Mouse (Mus musculus) gastrocnemius, postnatal 36 days (tissue): Measurements from ENCODE around the gene Tas1r3. TPM values are rescaled to one million over a fixed set of nuclear protein-coding genes. Genes with fewer than 3 reads are reported as not detected.

Experiments used
- DNase-seq, 2 experiments: peaks; one replicate each; pipeline ENCODE4 v3.0.0; 2022
- intact Hi-C: fragments of 180-260 bp; cut with DNase I; formaldehyde crosslinking; loops from one replicate; pipeline ENCODE4 v1.15.1; 2025
- total RNA-seq, 2 experiments: library from RNA; stranded (reverse); gene quantifications; 2 replicates each; pipeline ENCODE4 v1.2.3; 2021

The Tas1r3 gene
- total RNA-seq, 2 experiments from 2014 or later, result 0.07 TPM; not detected in 1

DNA sequence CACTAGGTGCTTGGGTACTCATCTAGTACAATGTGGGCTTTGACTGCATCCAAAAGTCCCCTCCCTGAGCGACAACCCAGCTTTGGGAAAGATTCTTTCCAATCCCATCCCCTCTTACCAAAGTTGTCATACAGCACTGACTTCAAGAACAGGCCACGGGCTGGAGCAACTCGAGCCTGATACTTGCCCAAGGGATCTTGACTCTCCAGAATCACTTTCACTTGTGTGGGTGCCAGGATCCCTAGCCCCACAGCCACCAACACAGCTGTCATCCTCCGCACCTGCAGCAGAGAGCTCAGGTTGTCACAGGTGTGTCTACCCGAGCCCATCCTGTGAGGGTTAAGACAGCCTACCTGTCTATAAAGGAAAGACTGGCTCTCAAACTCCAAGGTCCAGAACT is 26.2 kb upstream of the Tas1r3 start:
- no peak for DNase-seq
- intact Hi-C loops, result no loop called here

- DNase-seq, result no peak
- intact Hi-C loops, result no loop called here
These were observed 25.0 kb upstream of the Tas1r3 start for GRCm38 (mm10) chr4:155888181-155888580.

DNA sequence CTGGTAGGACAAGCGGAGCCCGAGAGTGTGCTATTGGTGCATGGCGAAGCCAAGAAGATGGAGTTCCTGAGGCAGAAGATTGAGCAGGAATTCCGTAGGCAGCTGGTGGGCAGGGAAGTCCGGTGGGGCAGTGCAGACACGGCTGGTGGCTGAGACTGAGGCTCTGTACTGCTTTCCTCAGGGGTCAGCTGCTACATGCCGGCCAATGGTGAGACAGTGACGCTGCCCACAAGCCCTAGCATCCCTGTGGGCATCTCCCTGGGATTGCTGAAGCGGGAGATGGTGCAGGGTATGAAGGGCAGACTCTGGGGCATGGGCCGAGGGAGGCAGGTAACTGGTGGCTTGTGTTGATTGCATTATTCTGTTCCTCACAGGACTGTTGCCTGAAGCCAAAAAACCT is 24.5 kb upstream of the Tas1r3 start:
- no peak for DNase-seq
- intact Hi-C loops, result no loop called here

- no peak for DNase-seq
- intact Hi-C loops, result no loop called here
These were observed 23.2 kb upstream of the Tas1r3 start for GRCm38 (mm10) chr4:155886330-155886729.

- intact Hi-C loops, result no loop called here
- no peak for DNase-seq
These were observed 20.4 kb upstream of the Tas1r3 start for GRCm38 (mm10) chr4:155883587-155883986.

- intact Hi-C loops, result no loop called here
- DNase-seq, result no peak
These were observed 8.2 kb upstream of the Tas1r3 start for GRCm38 (mm10) chr4:155871404-155871803.

GRCm38 (mm10) chr4:155869317-155870033 is 6.3 kb upstream of the Tas1r3 start, which contains the start of the genes Cptp and Ints11:
Cptp (minus strand) TSS chr4:155869440.
Ints11 (plus strand) TSS chr4:155869546.
- peak; percentile 93 to 97 for DNase-seq
- intact Hi-C loops, result no loop called here

- intact Hi-C loops, result no loop called here
These were observed 5.6 kb upstream of the Tas1r3 start for GRCm38 (mm10) chr4:155868614-155869298.

GRCm38 (mm10) chr4:155861787-155862186 is 1.4 kb downstream of the Tas1r3 start:
- DNase-seq, result no peak
- intact Hi-C loops, result no loop called here

More at GRCm38 (mm10) chr4:155868614-155869298, 5.6 kb upstream of the Tas1r3 start:
- DNase-seq, result no peak

DNA sequence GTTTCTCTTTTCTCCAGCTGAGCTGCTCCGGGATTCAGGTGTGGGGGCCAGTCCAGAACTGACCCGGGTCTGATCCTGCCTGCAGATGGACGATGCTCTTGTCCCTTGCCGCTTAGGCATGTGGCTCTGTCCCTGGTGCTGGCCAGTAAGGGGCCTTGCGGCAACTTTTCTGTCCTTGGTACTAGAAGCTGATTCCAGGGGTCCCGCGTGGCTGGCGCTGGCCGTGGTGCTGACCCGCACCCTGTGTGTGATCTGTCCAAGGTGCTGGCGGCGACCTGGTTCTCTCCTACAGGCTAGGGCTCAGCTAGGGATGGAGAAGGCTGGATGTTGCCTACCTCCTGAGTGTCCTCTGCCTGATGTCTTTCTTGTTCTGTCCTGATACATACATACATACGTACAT is 3.8 kb downstream of the Tas1r3 start:
- intact Hi-C loops, result no loop called here
- peak in 1 of 2 experiments; percentile 19 for DNase-seq

DNA sequence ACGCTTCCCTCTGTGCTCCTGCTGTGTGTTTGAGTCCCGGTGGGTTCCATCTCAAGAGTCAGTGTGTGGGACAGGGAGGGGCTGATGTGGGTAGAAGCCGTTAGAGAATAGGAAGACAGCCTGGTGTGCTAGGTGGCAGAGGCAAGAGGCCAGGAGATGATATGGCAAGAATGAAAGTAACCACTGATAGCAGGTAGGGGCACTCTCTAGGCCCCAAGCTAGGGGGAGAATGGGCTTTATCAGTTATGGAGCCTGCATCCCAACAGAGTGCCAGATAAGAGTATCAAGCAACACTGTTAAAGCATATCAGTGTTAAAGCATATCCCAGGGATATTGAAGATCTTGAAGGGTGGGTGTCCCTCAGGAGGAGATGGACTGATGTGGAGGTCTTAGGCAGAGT is 6.3 kb downstream of the Tas1r3 start:
- intact Hi-C loops, result no loop called here
- no peak for DNase-seq

DNA sequence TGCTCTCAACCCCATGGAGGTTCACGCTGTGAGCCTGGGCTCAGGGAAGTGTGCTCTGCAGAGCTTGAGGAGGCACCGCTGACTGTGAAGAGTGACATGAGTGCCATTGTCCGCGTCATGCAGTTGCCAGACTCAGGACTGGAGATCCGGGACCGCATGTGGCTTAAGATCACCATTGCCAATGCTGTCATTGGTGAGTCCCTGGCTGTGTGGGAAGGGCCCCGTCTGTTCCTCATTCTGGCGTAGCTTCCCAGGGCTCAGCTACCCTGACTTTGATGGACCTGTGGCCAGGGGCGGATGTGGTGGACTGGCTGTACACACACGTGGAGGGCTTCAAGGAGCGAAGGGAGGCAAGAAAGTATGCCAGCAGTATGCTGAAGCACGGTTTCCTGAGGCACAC is 7.1 kb downstream of the Tas1r3 start:
- intact Hi-C loops, result no loop called here
- DNase-seq, result peak in 1 of 2 experiments; percentile 9

GRCm38 (mm10) chr4:155854991-155855390 is 8.2 kb downstream of the Tas1r3 start:
- DNase-seq, result no peak
- intact Hi-C loops, result no loop called here

- intact Hi-C loops, result no loop called here
- no peak for DNase-seq
These were observed 9.7 kb downstream of the Tas1r3 start for GRCm38 (mm10) chr4:155853421-155853820.

- intact Hi-C loops, result no loop called here
- DNase-seq, result no peak
These were observed 11.2 kb downstream of the Tas1r3 start for GRCm38 (mm10) chr4:155851951-155852411.

DNA sequence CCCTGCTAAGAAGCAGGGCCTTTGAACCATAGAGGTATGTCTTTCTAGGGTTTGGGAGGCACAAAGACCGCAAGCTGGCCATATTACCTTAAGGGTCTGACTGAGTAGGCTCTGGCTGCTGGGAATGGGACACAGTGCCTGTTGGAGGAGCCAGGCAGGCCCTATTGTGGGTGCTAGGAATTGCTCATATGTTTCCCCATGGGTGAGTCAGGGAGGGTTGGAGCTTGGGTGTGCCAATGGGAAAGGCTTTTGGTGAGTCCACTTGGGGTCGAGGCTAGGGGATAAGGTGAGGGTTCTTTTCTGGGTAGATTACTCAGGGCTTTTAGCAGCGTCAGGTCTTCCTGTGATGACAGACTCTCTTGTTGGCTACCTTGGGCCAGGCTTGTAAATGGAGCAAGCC is 11.8 kb downstream of the Tas1r3 start:
- no peak for DNase-seq
- intact Hi-C loops, result no loop called here

GRCm38 (mm10) chr4:155849792-155850451 is 13.2 kb downstream of the Tas1r3 start:
- DNase-seq, result no peak

DNA sequence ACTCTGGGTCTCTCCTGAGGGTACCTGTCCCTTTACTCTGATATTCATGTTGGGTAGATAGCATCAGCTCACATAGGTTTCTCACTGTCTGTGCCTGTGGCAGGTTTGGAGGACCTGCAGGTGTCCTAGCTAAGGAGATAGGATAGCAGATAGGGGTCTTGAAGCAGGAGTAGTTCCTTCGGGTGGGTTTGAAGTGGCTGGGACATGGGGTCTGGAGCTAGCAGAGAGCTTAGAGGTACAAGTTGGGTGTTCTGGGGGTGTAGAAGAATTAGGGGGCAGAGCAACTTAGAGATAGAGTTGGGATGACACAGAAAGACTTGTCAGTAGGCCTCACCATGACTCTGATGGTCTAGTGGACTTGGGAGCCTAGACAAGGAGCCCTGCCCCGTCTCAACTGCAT is 13.8 kb downstream of the Tas1r3 start:
- intact Hi-C loops, result no loop called here
- no peak for DNase-seq

More at GRCm38 (mm10) chr4:155849792-155850451, 13.2 kb downstream of the Tas1r3 start:
- intact Hi-C loops, result no loop called here

- intact Hi-C loops, result no loop called here
- peak in 1 of 2 experiments; percentile 39 for DNase-seq
These were observed 14.6 kb downstream of the Tas1r3 start for GRCm38 (mm10) chr4:155848434-155849095.

GRCm38 (mm10) chr4:155847591-155848352 is 15.4 kb downstream of the Tas1r3 start:
- intact Hi-C loops, result no loop called here
- peak in 1 of 2 experiments; percentile 39 for DNase-seq
